ENCODE assay signal across 8 mouse cellular contexts in genomic region chr2:92390206-92390930, GRCm38 (mm10). TPM values are rescaled to one million over a fixed set of nuclear protein-coding genes. Genes with fewer than 3 reads are reported as not detected.
DNase-seq lines count a peak whose midpoint lies in the region; ATAC-seq lines count a peak whose summit lies in the region.

No protein-coding gene starts in this region.

- peak overlapping the region; percentile 91; the same call in 1 of the 2 replicates for H3K4me2 ChIP-seq in heart, embryonic 13.5 days
- peak overlapping the region; percentile 90 for H3K4me2 ChIP-seq in hindbrain, embryonic 15.5 days
- peak overlapping the region; percentile 79 for H3K4me2 ChIP-seq in midbrain, embryonic 13.5 days (replicated peaks)

- ATAC-seq in heart, embryonic 13.5 days (ENCODE audit: extremely low read depth, insufficient number of reproducible peaks, low FRiP score, low TSS enrichment), result no peak
- ATAC-seq in hindbrain, embryonic 15.5 days (ENCODE audit: low FRiP score, low read depth), result no peak
- no peak for ATAC-seq in midbrain, embryonic 13.5 days

- 68% methylated on average over 6 of the region's 6 CpGs for WGBS in heart, embryonic 13.5 days
- WGBS in hindbrain, embryonic 15.5 days, result 76% methylated on average over 6 of the region's 6 CpGs
- 73% methylated on average over 6 of the region's 6 CpGs for WGBS in midbrain, embryonic 13.5 days

- DNase-seq in heart, postnatal 4 days, result no peak
- DNase-seq in cerebellum, postnatal 25 days, result peak; percentile 68 to 78
- DNase-seq in adrenal gland, postnatal 10 days, result no peak
- DNase-seq in B cell, adult 2 months, result no peak
- no peak for DNase-seq in thymus, postnatal 14 days

- no peak overlapping the region for H3K27ac ChIP-seq in heart, embryonic 13.5 days (replicated peaks)
- H3K27ac ChIP-seq in hindbrain, embryonic 15.5 days (replicated peaks), result peak overlapping the region; percentile 95
- peak overlapping the region; percentile 90 for H3K27ac ChIP-seq in midbrain, embryonic 13.5 days

- peaks cover 12% of the 10 kb centered on the region for H3K36me3 ChIP-seq in heart, embryonic 13.5 days
- H3K36me3 ChIP-seq in hindbrain, embryonic 15.5 days, result peaks cover 21% of the 10 kb centered on the region
- peaks cover 24% of the 10 kb centered on the region for H3K36me3 ChIP-seq in midbrain, embryonic 13.5 days

- no peak overlapping the region for H3K4me3 ChIP-seq in heart, embryonic 13.5 days
- H3K4me3 ChIP-seq in hindbrain, embryonic 15.5 days, result no peak overlapping the region
- H3K4me3 ChIP-seq in midbrain, embryonic 13.5 days (replicated peaks), result no peak overlapping the region

- H3K9me3 ChIP-seq in heart, embryonic 13.5 days, result no peaks in the 10 kb centered on the region
- H3K9me3 ChIP-seq in hindbrain, embryonic 15.5 days, result no peaks in the 10 kb centered on the region
- H3K9me3 ChIP-seq in midbrain, embryonic 13.5 days, result no peaks in the 10 kb centered on the region

- H3K27me3 ChIP-seq in heart, embryonic 13.5 days (replicated peaks), result peaks cover 76% of the 10 kb centered on the region
- no peaks in the 10 kb centered on the region for H3K27me3 ChIP-seq in hindbrain, embryonic 15.5 days
- no peaks in the 10 kb centered on the region for H3K27me3 ChIP-seq in midbrain, embryonic 13.5 days

- peaks cover 44% of the 10 kb centered on the region for H3K4me1 ChIP-seq in heart, embryonic 13.5 days
- peaks cover 62% of the 10 kb centered on the region for H3K4me1 ChIP-seq in hindbrain, embryonic 15.5 days (replicated peaks)
- peaks cover 71% of the 10 kb centered on the region for H3K4me1 ChIP-seq in midbrain, embryonic 13.5 days (replicated peaks)

- no peak overlapping the region for H3K9ac ChIP-seq in heart, embryonic 13.5 days
- 0 out of 2 replicates have a peak overlapping the region, but pooled peaks have one; percentile 87 for H3K9ac ChIP-seq in hindbrain, embryonic 15.5 days
- H3K9ac ChIP-seq in midbrain, embryonic 13.5 days (replicated peaks), result no peak overlapping the region

RNA-seq across cellular contexts. Expression of gene 1700029I15Rik, which starts 8.0 kb away (rescaled TPM):
- polyA plus RNA-seq in heart, embryonic 13.5 days (2015; fragmentation: Nextera tagmentation; extraction: Ambion mirVana), result 0.62 and 1.2 TPM in 2 replicates
- total RNA-seq in heart, postnatal 4 days (2021), result 1 to 10 TPM; 1.2 to 1.7 TPM
- polyA plus RNA-seq in hindbrain, embryonic 15.5 days (2015; fragmentation: Nextera tagmentation; extraction: Ambion mirVana), result 7.8 and 8.8 TPM in 2 replicates
- polyA plus RNA-seq in midbrain, embryonic 13.5 days (2015; fragmentation: Nextera tagmentation; extraction: Ambion mirVana), result 8.0 and 8.9 TPM in 2 replicates
- total RNA-seq in adrenal gland, postnatal 10 days (2021), result 1 to 10 TPM; 7.6 to 9.4 TPM

RNA-seq across cellular contexts. Expression of gene Mapk8ip1, which starts 10.7 kb away (rescaled TPM):
- polyA plus RNA-seq in heart, embryonic 13.5 days (2015; fragmentation: Nextera tagmentation; extraction: Ambion mirVana), result 6.5 and 7.5 TPM in 2 replicates
- total RNA-seq in heart, postnatal 4 days (2021), result 1 to 10 TPM; 7.9 to 8.1 TPM
- 162 and 178 TPM in 2 replicates for polyA plus RNA-seq in hindbrain, embryonic 15.5 days (2015; fragmentation: Nextera tagmentation; extraction: Ambion mirVana)
- 86.9 and 111 TPM in 2 replicates for polyA plus RNA-seq in midbrain, embryonic 13.5 days (2015; fragmentation: Nextera tagmentation; extraction: Ambion mirVana)
- total RNA-seq in adrenal gland, postnatal 10 days (2021), result 10 to 100 TPM; 22.5 to 28.1 TPM

RNA-seq across cellular contexts. Expression of gene Large2, which starts 15.7 kb away (rescaled TPM):
- polyA plus RNA-seq in heart, embryonic 13.5 days (2015; fragmentation: Nextera tagmentation; extraction: Ambion mirVana), result 1.8 and 2.3 TPM in 2 replicates
- under 1 TPM; 0.29 to 0.70 TPM for total RNA-seq in heart, postnatal 4 days (2021)
- polyA plus RNA-seq in hindbrain, embryonic 15.5 days (2015; fragmentation: Nextera tagmentation; extraction: Ambion mirVana), result 1.5 TPM in 2 replicates
- 1.5 and 2.5 TPM in 2 replicates for polyA plus RNA-seq in midbrain, embryonic 13.5 days (2015; fragmentation: Nextera tagmentation; extraction: Ambion mirVana)
- 1 to 10 TPM; 1.7 to 2.2 TPM for total RNA-seq in adrenal gland, postnatal 10 days (2021)

RNA-seq across cellular contexts. Expression of gene Pex16, which starts 15.9 kb away (rescaled TPM):
- polyA plus RNA-seq in heart, embryonic 13.5 days (2015; fragmentation: Nextera tagmentation; extraction: Ambion mirVana), result 15.8 and 17.3 TPM in 2 replicates
- total RNA-seq in heart, postnatal 4 days (2021), result 10 to 100 TPM; 20.8 to 22.2 TPM
- polyA plus RNA-seq in hindbrain, embryonic 15.5 days (2015; fragmentation: Nextera tagmentation; extraction: Ambion mirVana), result 37.3 and 40.1 TPM in 2 replicates
- 32.8 and 36.0 TPM in 2 replicates for polyA plus RNA-seq in midbrain, embryonic 13.5 days (2015; fragmentation: Nextera tagmentation; extraction: Ambion mirVana)
- total RNA-seq in adrenal gland, postnatal 10 days (2021), result 100 to 1,000 TPM; 115 to 130 TPM

RNA-seq across cellular contexts. Expression of gene Cry2, which starts 43.5 kb away (rescaled TPM):
- 18.6 and 19.0 TPM in 2 replicates for polyA plus RNA-seq in heart, embryonic 13.5 days (2015; fragmentation: Nextera tagmentation; extraction: Ambion mirVana)
- 10 to 100 TPM; 28.5 TPM for total RNA-seq in heart, postnatal 4 days (2021)
- 41.1 and 47.9 TPM in 2 replicates for polyA plus RNA-seq in hindbrain, embryonic 15.5 days (2015; fragmentation: Nextera tagmentation; extraction: Ambion mirVana)
- polyA plus RNA-seq in midbrain, embryonic 13.5 days (2015; fragmentation: Nextera tagmentation; extraction: Ambion mirVana), result 35.8 and 36.2 TPM in 2 replicates
- 10 to 100 TPM; 39.3 to 41.9 TPM for total RNA-seq in adrenal gland, postnatal 10 days (2021)

Comparison
In these comparisons a context has a peak if more than half of its experiments do, and no peak if none do; other contexts are left out.
1. DNase-seq: peak in cerebellum, postnatal 25 days (2 of 2); none in heart, postnatal 4 days (single experiment), adrenal gland, postnatal 10 days (single experiment), B cell, adult 2 months (0 of 2) and thymus, postnatal 14 days (single experiment).
2. RNA of gene Mapk8ip1, which starts 10.7 kb away (polyA plus RNA-seq): 162 to 178 TPM in hindbrain, embryonic 15.5 days and 86.9 to 111 TPM in midbrain, embryonic 13.5 days; 6.5 to 7.5 TPM in heart, embryonic 13.5 days; every median in the first group is over 10 times any median in the second.
3. Peak in every context shown above with its lines, with median percentiles within 50 percentile points of each other: H3K4me2 ChIP-seq.